Mouse (Mus musculus) bone marrow macrophage, adult 2 months (primary cell): Measurements from ENCODE around the gene Rpgrip1l.

ENCODE experiments used
- CTCF ChIP-seq: IDR thresholded peaks from 2 replicates; pipeline ENCODE4 v1.5.1; 2012; ENCODE audit warnings: low read depth, mild to moderate bottlenecking, low read length, moderate library complexity
- POLR2A ChIP-seq: IDR thresholded peaks from 2 replicates; pipeline ENCODE4 v1.6.1; 2012; ENCODE audit warnings: mild to moderate bottlenecking, low read depth, low read length, borderline replicate concordance

GRCm38 (mm10) chr8:91214287-91214686 lies 98.8 kb downstream of the Rpgrip1l start:
- TF ChIP-seq POLR2A (no peak), CTCF (no peak)
